Mouse (Mus musculus) limb, embryonic 11.5 days (tissue): Measurements from ENCODE around the gene Ly6g6f. TPM values are rescaled to one million over a fixed set of nuclear protein-coding genes. Genes with fewer than 3 reads are reported as not detected.

Experiments
- ATAC-seq: fragments of 200-750 bp; cut with Nextera tagmentation; 2 replicates; pipeline ENCODE4 v1.8.0; 2017; ENCODE audit warnings: low read depth; ENCODE audit not compliant: insufficient number of reproducible peaks, low FRiP score, low TSS enrichment
- DNase-seq: peaks from one replicate; pipeline ENCODE4 v3.0.0-alpha.2; 2015; ENCODE audit warnings: low spot score
- H3K27ac ChIP-seq: fragments of 300-500 bp; sonication (generic); replicated peaks from 2 replicates; pipeline ENCODE4 v1.5.1; 2014; ENCODE audit warnings: low read depth, mild to moderate bottlenecking, low read length
- H3K27me3 ChIP-seq: fragments of 300-500 bp; sonication (generic); 2 replicates; pipeline ENCODE4 v1.6.1; 2014; ENCODE audit warnings: mild to moderate bottlenecking, low read length, mixed read lengths; ENCODE audit not compliant: control insufficient read depth, insufficient read depth
- H3K36me3 ChIP-seq: fragments of 300-500 bp; sonication (generic); 2 replicates; pipeline ENCODE4 v1.6.1; 2014; ENCODE audit warnings: mild to moderate bottlenecking, low read length, moderate library complexity, mixed read lengths; ENCODE audit not compliant: control insufficient read depth, insufficient read depth
- H3K4me1 ChIP-seq: fragments of 300-500 bp; sonication (generic); 2 replicates; pipeline ENCODE4 v1.6.1; 2014; ENCODE audit warnings: low read length, mixed read lengths; ENCODE audit not compliant: control insufficient read depth, insufficient read depth
- H3K4me2 ChIP-seq: fragments of 300-500 bp; sonication (generic); 2 replicates; pipeline ENCODE4 v1.6.1; 2014; ENCODE audit warnings: low read depth, mild to moderate bottlenecking, moderate library complexity; ENCODE audit not compliant: severe bottlenecking
- H3K4me3 ChIP-seq: fragments of 300-500 bp; sonication (generic); 2 replicates; pipeline ENCODE4 v1.5.1; 2014; ENCODE audit warnings: low read depth, low read length
- H3K9ac ChIP-seq: fragments of 300-500 bp; sonication (generic); 2 replicates; pipeline ENCODE4 v1.6.1; 2014; ENCODE audit warnings: mild to moderate bottlenecking, low read length
- H3K9me3 ChIP-seq: fragments of 300-500 bp; sonication (generic); 2 replicates; pipeline ENCODE4 v1.6.1; 2016; ENCODE audit warnings: low read length; ENCODE audit not compliant: control insufficient read depth
- WGBS: fragments of 180-500 bp; shearing (Covaris S2); extraction: QIAGEN DNeasy Blood & Tissue Kit; methylation state at CpG from one replicate; pipeline ENCODE4 v1.1.7; 2014; 5-methylcytosine and 5-hydroxymethylcytosine counted together
- polyA plus RNA-seq: library from polyadenylated mRNA; unstranded; fragments of >200 nt; fragmentation: Nextera tagmentation; extraction: Ambion mirVana; gene quantifications from 2 replicates; pipeline ENCODE4 v1.2.1, GENCODE M21; 2014

The Ly6g6f gene
- polyA plus RNA-seq, 1 experiment from 2014 or later: 0.73 TPM

- H3K4me3 ChIP-seq: peak within 1 kb of the TSS; percentile 12; the same call in 1 of the 2 replicates
- ATAC-seq: no peak
- peak within 1 kb of the TSS; percentile 42 for H3K4me2 ChIP-seq
- peaks cover 12% of the 10 kb centered on the region for H3K4me1 ChIP-seq
- H3K36me3 ChIP-seq: no peaks in the 10 kb centered on the region
- peak within 1 kb of the TSS; percentile 50 for H3K9ac ChIP-seq
- DNase-seq: no peak
- no peak within 1 kb of the TSS; the same call in 1 of the 2 replicates for H3K27ac ChIP-seq
- WGBS: 12% methylated on average over 14 of the region's 14 CpGs
- H3K27me3 ChIP-seq: no peaks in the 10 kb centered on the region
- no peaks in the 10 kb centered on the region for H3K9me3 ChIP-seq
Measured at GRCm38 (mm10) chr17:35077786-35078233, 7.6 kb downstream of the Ly6g6f start, which contains the start of gene Ly6g6d. Gene Ly6g6d (minus strand): TSS chr17:35078065.

DNA sequence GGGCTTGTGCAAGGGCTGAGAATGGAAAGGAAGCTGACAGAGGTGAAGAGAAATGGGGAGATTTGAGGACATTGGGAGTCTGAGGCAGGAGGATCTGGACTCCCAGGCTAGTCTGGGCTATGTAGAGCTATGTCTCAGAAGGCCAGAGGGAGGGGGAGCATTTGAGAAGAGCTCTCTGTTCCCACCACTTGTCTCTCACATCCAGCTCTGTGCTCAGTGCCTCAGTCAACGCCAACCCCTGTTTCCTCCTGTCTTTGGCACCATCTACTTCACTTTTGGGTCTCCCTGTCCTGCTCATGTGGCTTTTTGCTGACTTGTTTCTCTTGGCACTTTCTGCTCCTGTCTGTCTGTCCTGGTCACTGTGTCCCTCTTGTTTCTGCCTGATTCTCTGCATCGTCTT lies 8.1 kb downstream of the Ly6g6f start:
- 40% methylated on average over 2 of the region's 2 CpGs for WGBS
- Histone ChIP-seq H3K4me1 (peaks cover 12% of the 10 kb centered on the region), H3K27me3 (no peaks in the 10 kb centered on the region), H3K4me3 (no peak overlapping the region), H3K36me3 (no peaks in the 10 kb centered on the region), H3K27ac (no peak overlapping the region), H3K4me2 (peak overlapping the region; percentile 42), H3K9ac (no peak overlapping the region; the same call in 1 of the 2 replicates), H3K9me3 (no peaks in the 10 kb centered on the region)
- DNase-seq (no peak), ATAC-seq (no peak)

DNA sequence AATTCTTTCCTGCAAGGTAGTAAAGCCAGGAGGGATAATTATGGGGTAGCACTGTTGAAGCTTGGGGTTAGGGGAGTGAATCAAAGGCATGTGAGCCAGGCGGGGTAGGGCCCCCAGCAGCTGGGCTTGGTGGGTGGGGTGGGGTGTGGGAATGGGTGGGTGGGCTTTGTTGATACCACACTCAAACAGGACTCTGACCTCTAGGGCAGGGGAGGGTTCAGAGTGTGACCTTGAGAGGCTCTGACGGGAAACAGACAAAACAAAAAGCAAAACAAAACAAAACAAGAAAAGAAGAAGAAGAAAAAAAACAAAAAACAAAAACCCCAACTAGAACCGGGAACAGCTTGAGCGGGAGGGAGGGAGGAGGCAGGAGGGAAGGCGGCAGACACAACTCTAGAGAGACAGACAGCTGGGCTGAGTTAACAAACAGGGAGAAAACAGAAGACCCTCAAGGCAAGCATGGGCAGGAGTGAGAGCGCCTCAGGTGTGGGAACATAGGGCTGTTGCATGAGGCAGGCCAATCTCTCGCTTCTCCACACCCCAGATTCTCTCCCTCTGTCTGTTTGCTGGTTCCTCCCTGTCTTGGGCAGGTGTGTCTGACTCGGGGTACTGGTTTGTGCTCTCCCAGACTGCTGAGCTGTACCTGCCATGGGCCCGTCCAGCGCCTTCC lies 8.8 kb downstream of the Ly6g6f start, which contains the start of gene Ly6g6e:
Ly6g6e (plus strand) TSS at position 396 of the 670 bp plus-strand sequence.
- Histone ChIP-seq H3K9me3 (no peaks in the 10 kb centered on the region), H3K27ac (no peak within 1 kb of the TSS; the same call in 1 of the 2 replicates), H3K4me1 (peaks cover 12% of the 10 kb centered on the region), H3K9ac (peak within 1 kb of the TSS; percentile 50), H3K36me3 (no peaks in the 10 kb centered on the region), H3K4me2 (peak within 1 kb of the TSS; percentile 42), H3K4me3 (peak within 1 kb of the TSS; percentile 12; the same call in 1 of the 2 replicates), H3K27me3 (no peaks in the 10 kb centered on the region)
- no peak for DNase-seq
- 19% methylated on average over 10 of the region's 10 CpGs for WGBS
- no peak for ATAC-seq

DNA sequence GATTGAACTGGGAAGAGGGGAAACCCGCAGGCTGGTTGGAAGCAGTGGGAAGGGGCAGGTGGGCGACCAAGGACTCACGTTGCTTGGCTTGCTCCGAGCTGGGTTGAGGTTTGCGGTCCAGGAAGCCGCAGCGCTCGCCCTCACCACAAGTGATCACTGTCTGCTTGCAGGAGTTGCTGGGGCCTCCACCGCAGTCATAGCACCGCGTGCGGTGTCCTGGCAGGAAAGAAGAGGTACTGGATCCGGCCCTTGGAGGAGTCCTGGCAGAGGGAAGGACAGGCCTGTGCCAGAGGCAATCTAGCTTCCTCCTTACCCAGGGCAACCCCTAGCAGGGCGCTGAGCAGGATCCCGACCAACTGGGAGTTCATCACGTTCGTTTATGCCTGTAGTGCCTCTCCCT lies 11.3 kb downstream of the Ly6g6f start:
- no peaks in the 10 kb centered on the region for H3K9me3 ChIP-seq
- peaks cover 12% of the 10 kb centered on the region for H3K4me1 ChIP-seq
- H3K36me3 ChIP-seq: no peaks in the 10 kb centered on the region
- no peak overlapping the region; the same call in 1 of the 2 replicates for H3K9ac ChIP-seq
- H3K4me3 ChIP-seq: no peak overlapping the region
- ATAC-seq (no peak), DNase-seq (no peak)
- no peak overlapping the region for H3K27ac ChIP-seq
- H3K4me2 ChIP-seq: no peak overlapping the region
- 38% methylated on average over 17 of the region's 17 CpGs for WGBS
- H3K27me3 ChIP-seq: no peaks in the 10 kb centered on the region

DNA sequence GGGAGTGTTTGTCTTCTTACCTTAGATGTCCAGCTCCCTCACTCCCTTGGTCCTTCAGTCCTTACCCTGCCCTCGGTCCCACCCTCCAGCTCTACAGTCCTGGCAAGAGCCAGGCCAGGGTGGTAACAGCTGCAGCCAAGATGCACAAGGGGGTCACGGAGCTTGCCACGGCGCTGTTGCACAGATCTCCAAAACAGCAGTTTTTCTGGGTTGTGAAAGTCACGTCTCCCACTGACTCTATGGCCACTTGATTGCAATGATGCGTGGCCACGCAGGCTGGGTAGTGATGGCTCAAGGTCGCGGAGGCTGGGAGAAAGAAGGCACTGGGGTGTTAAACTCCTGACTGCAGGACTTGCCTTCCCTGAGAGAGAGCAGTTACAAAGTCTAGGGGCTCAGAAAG lies 14.0 kb downstream of the Ly6g6f start:
- Histone ChIP-seq H3K27me3 (peaks cover 12% of the 10 kb centered on the region), H3K4me3 (no peak overlapping the region), H3K4me2 (no peak overlapping the region), H3K27ac (no peak overlapping the region), H3K9ac (no peak overlapping the region; the same call in 1 of the 2 replicates), H3K4me1 (0 out of 2 replicates have a peak, but pooled peaks cover 2% of the 10 kb centered on the region), H3K36me3 (no peaks in the 10 kb centered on the region), H3K9me3 (no peaks in the 10 kb centered on the region)
- ATAC-seq: no peak
- 82% methylated on average over 9 of the region's 9 CpGs for WGBS
- DNase-seq: no peak

GRCm38 (mm10) chr17:35070556-35071229 lies 14.7 kb downstream of the Ly6g6f start:
- Histone ChIP-seq H3K9ac (no peak overlapping the region), H3K4me3 (no peak overlapping the region), H3K27me3 (peaks cover 19% of the 10 kb centered on the region), H3K36me3 (no peaks in the 10 kb centered on the region), H3K9me3 (no peaks in the 10 kb centered on the region), H3K4me2 (no peak overlapping the region), H3K27ac (no peak overlapping the region), H3K4me1 (0 out of 2 replicates have a peak, but pooled peaks cover 2% of the 10 kb centered on the region)
- ATAC-seq: no peak
- DNase-seq: no peak
- WGBS: 66% methylated on average over 6 of the region's 6 CpGs

GRCm38 (mm10) chr17:35068213-35068914 lies 17.0 kb downstream of the Ly6g6f start:
- H3K27me3 ChIP-seq: peaks cover 27% of the 10 kb centered on the region
- no peak overlapping the region for H3K4me3 ChIP-seq
- ATAC-seq (no peak), DNase-seq (no peak)
- 82% methylated on average over 17 of the region's 17 CpGs for WGBS
- peaks cover 13% of the 10 kb centered on the region; the same call in 1 of the 2 replicates for H3K4me1 ChIP-seq
- no peak overlapping the region for H3K9ac ChIP-seq
- no peaks in the 10 kb centered on the region for H3K36me3 ChIP-seq
- no peak overlapping the region for H3K27ac ChIP-seq
- no peaks in the 10 kb centered on the region for H3K9me3 ChIP-seq
- no peak overlapping the region for H3K4me2 ChIP-seq

- H3K27ac ChIP-seq: no peak within 1 kb of the TSS
- peaks cover 13% of the 10 kb centered on the region; the same call in 1 of the 2 replicates for H3K4me1 ChIP-seq
- peak within 1 kb of the TSS; percentile 74 for H3K4me2 ChIP-seq
- peak within 1 kb of the TSS; percentile 21 for H3K4me3 ChIP-seq
- H3K9me3 ChIP-seq: no peaks in the 10 kb centered on the region
- H3K36me3 ChIP-seq: peaks cover 7% of the 10 kb centered on the region
- no peak for DNase-seq
- peak within 1 kb of the TSS; percentile 49 for H3K9ac ChIP-seq
- no peak for ATAC-seq
- peaks cover 27% of the 10 kb centered on the region for H3K27me3 ChIP-seq
- 43% methylated on average over 10 of the region's 10 CpGs for WGBS
Measured at GRCm38 (mm10) chr17:35066084-35066483, 19.3 kb downstream of the Ly6g6f start, which contains the start of gene Mpig6b. Gene Mpig6b (minus strand): TSS chr17:35066184.
